Mouse (Mus musculus) liver, adult 2 months (tissue): ENCODE data around the gene Vps11. TPM values are rescaled to one million over a fixed set of nuclear protein-coding genes. Genes with fewer than 3 reads are reported as not detected.
"Not testable (repeated sequence)": the region's sequence is repeated elsewhere in the genome, so short reads cannot be mapped to it uniquely, and the experiment has no call there.

Experiments used
- DNase-seq: peaks from one replicate; pipeline ENCODE4 v3.0.0-alpha.2; 2011; ENCODE audit warnings: low read depth, low spot score; ENCODE audit errors: extremely low read depth
- H3K27ac ChIP-seq: fragments of 200-500 bp; replicated peaks from 2 replicates; pipeline ENCODE4 v1.5.1; 2012; ENCODE audit warnings: low read depth, mild to moderate bottlenecking, control low read depth, inconsistent platforms, low read length; ENCODE audit not compliant: insufficient read depth
- H3K27me3 ChIP-seq: fragments of 200-500 bp; 2 replicates; pipeline ENCODE4 v1.6.1; 2012; ENCODE audit warnings: mild to moderate bottlenecking, moderate library complexity, low read length, inconsistent platforms; ENCODE audit not compliant: control insufficient read depth, insufficient read depth
- H3K36me3 ChIP-seq: fragments of 200-500 bp; 2 replicates; pipeline ENCODE4 v1.6.1; 2012; ENCODE audit warnings: low read length, inconsistent platforms; ENCODE audit not compliant: control insufficient read depth, insufficient read depth
- H3K4me1 ChIP-seq: fragments of 200-500 bp; 2 replicates; pipeline ENCODE4 v1.6.1; 2011; ENCODE audit warnings: low read length; ENCODE audit not compliant: control insufficient read depth, insufficient read depth
- H3K4me3 ChIP-seq: fragments of 200-500 bp; 2 replicates; pipeline ENCODE4 v1.5.1; 2011; ENCODE audit warnings: low read depth, mild to moderate bottlenecking, control low read depth, low read length, moderate library complexity; ENCODE audit not compliant: insufficient read depth
- H3K79me2 ChIP-seq: fragments of 200-500 bp; 2 replicates; pipeline ENCODE4 v1.6.1; 2012; ENCODE audit warnings: inconsistent platforms, mild to moderate bottlenecking, low read length, moderate library complexity; ENCODE audit not compliant: control insufficient read depth, insufficient read depth
- H3K9ac ChIP-seq: fragments of 200-500 bp; 2 replicates; pipeline ENCODE4 v1.6.1; 2012; ENCODE audit warnings: low read depth, mild to moderate bottlenecking, control low read depth, inconsistent platforms, low read length
- CTCF ChIP-seq: fragments of 200-500 bp; IDR thresholded peaks from 2 replicates; pipeline ENCODE4 v1.5.1; 2011; ENCODE audit warnings: low read depth, low read length, control low read depth
- POLR2A ChIP-seq: fragments of 200-500 bp; IDR thresholded peaks from 2 replicates; pipeline ENCODE4 v1.6.1; 2011; ENCODE audit warnings: low read length, control low read depth; ENCODE audit not compliant: insufficient read depth; ENCODE audit errors: extremely low read depth
- WGBS: fragments of 180-500 bp; shearing (Covaris S2); methylation state at CpG from one replicate; pipeline ENCODE4 v1.1.7; 2018; 5-methylcytosine and 5-hydroxymethylcytosine counted together
- polyA plus RNA-seq: library from polyadenylated mRNA; depleted of rRNA; stranded (reverse); fragments of >200 nt; gene quantifications from 2 replicates; pipeline ENCODE4 v1.2.3, GENCODE M21; 2012; rRNA removed
- total RNA-seq: library from RNA; depleted of rRNA; stranded (reverse); fragments of >200 nt; gene quantifications from 2 replicates; pipeline ENCODE4 v1.2.3, GENCODE M21; 2014; rRNA removed

Gene Vps11
- total and polyA plus RNA-seq, 2 experiments, result 14.5 to 17.0 TPM

DNA sequence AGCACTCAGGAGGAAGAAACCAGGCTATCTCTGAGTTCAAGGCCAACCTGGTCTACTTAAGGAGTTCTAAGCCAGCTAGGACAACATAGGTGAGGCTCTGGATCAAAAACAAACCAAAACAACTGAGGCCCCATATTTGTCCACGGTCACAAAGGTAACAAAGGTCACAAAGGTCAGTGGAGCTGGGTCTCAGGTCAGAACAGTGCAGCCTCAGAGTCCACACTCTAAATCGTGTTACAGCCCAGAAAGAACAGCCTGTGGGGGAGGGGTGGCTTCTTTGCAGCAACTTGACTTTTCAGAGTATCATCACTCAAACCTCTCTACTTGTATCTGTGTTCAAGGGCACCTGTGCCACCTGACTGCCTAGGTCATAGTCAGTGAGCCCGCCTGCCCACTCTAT is 51.7 kb downstream of the Vps11 start:
- Histone ChIP-seq H3K4me1 (peaks cover 9% of the 10 kb centered on the region), H3K4me3 (no peak overlapping the region), H3K27ac (peak overlapping the region; percentile 56), H3K27me3 (no peaks in the 10 kb centered on the region), H3K79me2 (peaks cover 5% of the 10 kb centered on the region; the same call in 1 of the 2 replicates), H3K9ac (no peak overlapping the region), H3K36me3 (peaks cover 28% of the 10 kb centered on the region; the same call in 1 of the 2 replicates)
- 24% methylated on average over 3 of the region's 3 CpGs for WGBS
- DNase-seq, result peak; percentile 82
- no peak for TF ChIP-seq CTCF
- no peak for TF ChIP-seq POLR2A

DNA sequence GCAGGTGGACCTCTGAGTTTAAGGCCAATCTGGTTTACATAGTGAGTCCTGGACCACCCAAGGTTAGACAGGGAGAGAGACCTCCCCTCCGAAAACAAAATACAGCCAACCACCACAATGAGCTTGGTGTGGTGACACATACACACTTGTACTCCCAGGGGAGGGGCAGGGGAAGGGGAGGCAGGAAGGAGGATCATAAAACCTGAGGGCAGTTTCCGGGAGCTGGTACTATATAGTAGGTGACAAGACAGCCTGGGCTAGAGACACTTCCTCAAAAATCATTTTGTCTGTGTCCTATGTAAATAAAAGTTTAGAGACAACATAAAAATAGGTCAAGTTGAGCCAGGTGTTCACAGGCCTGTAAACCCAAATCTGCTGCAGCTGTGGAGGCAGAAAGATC is 54.2 kb downstream of the Vps11 start:
- TF ChIP-seq POLR2A, result no peak
- no peak for TF ChIP-seq CTCF
- H3K4me1 ChIP-seq, result peaks cover 12% of the 10 kb centered on the region
- H3K9ac ChIP-seq, result no peak overlapping the region
- peaks cover 10% of the 10 kb centered on the region; the same call in 1 of the 2 replicates for H3K36me3 ChIP-seq
- peaks cover 7% of the 10 kb centered on the region; the same call in 1 of the 2 replicates for H3K79me2 ChIP-seq
- DNase-seq, result no peak
- no peaks in the 10 kb centered on the region for H3K27me3 ChIP-seq
- no peak overlapping the region for H3K27ac ChIP-seq
- H3K4me3 ChIP-seq, result no peak overlapping the region
- 95% methylated on average over 2 of the region's 2 CpGs for WGBS

DNA sequence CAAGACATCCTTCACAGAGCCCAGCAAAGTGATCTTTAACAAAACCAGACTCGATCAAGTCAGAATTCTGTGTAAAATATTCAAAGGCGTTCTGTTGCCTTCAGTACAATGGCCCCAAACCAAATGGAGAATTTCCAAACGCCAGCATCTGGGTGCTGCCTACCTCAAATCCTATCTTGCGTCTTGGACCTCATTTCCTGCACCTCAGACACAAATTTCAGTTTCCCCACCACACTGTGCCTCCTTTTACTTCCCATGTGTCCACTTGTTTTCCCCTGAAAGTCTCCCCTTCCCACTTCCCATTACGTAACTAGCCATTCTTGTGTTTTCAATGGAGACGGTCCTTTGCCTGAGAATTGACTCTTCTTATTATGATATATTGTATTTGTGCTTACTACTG is 54.9 kb downstream of the Vps11 start:
- H3K36me3 ChIP-seq, result peaks cover 9% of the 10 kb centered on the region; the same call in 1 of the 2 replicates
- H3K79me2 ChIP-seq, result peaks cover 7% of the 10 kb centered on the region; the same call in 1 of the 2 replicates
- no peaks in the 10 kb centered on the region for H3K27me3 ChIP-seq
- H3K4me1 ChIP-seq, result peaks cover 12% of the 10 kb centered on the region
- no peak overlapping the region for H3K27ac ChIP-seq
- no peak overlapping the region for H3K4me3 ChIP-seq
- H3K9ac ChIP-seq, result no peak overlapping the region
- no peak for DNase-seq
- TF ChIP-seq POLR2A, result no peak
- no peak for TF ChIP-seq CTCF
- WGBS, result 89% methylated on average over 6 of the region's 6 CpGs

DNA sequence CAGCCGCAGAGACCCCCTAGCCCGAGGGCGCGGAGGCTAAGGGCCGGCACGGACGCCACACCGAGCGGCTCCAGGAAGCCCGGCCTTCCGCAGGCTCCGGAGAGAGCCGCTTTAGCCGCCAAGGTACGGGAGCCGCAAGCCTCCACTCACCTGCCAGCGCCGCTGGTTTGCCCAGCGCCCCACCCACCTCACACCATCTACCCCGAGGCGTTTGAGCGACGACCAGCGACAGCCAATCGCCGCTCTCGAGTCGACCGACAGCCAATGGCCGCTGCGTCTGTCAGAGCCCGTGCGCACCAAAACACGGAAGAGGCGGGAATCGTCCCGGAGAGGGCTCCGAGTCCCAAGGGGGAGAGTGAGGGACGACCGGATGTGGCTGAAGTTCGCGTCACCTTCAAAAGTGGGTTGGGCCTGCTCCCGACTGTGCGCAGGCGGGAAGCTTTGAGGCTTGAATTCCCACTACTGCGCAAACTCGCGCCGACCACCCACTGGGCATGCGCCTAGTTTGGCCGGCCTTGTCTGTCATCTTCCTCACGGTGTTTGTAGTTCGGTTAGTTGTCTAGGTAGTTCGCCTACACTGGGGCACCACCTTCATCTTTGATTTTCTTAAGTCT is 55.9 kb downstream of the Vps11 start, which contains the start of gene Hinfp:
Hinfp (minus strand) TSS at position 206 of the 614 bp plus-strand sequence.
- WGBS, result under 1% methylated on average over 51 of the region's 54 CpGs
- TF ChIP-seq CTCF (no peak), POLR2A (peak; percentile 92)
- Histone ChIP-seq H3K4me1 (peaks cover 11% of the 10 kb centered on the region), H3K27ac (peak within 1 kb of the TSS; percentile 75), H3K4me3 (peak within 1 kb of the TSS; percentile 98), H3K9ac (peak within 1 kb of the TSS; percentile 89), H3K27me3 (no peaks in the 10 kb centered on the region), H3K36me3 (peaks cover 11% of the 10 kb centered on the region), H3K79me2 (peaks cover 7% of the 10 kb centered on the region; the same call in 1 of the 2 replicates)
- peak; percentile 95 for DNase-seq

DNA sequence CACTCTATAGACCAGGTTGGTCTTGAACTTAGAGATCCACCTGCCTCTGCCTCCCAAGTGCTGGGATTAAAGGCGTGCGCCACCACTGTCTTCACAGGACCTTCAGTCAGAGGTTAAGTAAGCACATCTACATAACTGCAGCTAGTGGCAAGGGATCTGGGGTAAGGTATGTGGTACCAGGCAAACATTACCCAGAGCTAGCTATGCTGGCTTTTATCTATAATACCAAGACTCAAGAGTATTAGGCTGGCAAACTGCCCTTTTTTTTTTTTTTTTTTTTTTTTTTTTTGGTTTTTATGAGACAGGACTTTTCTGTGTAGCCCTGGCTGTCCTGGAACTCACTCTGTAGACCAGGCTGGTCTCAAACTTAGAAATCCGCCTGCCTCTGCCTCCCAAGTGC is 61.5 kb downstream of the Vps11 start:
- not testable (repeated sequence) for H3K4me1 ChIP-seq, H3K4me3 ChIP-seq, H3K27ac ChIP-seq, H3K79me2 ChIP-seq, DNase-seq, H3K9ac ChIP-seq, H3K27me3 ChIP-seq
- 95% methylated on average over 3 of the region's 3 CpGs for WGBS
- peaks cover 49% of the 10 kb centered on the region for H3K36me3 ChIP-seq

Other genes starting within 250 kb of the Vps11 start
- 0.09 TPM in 1 of 2 replicates, not detected in the other for gene Gm49380, start 248.2 kb downstream of the Vps11 start, total RNA-seq
- gene Gm49380, start 248.2 kb downstream of the Vps11 start, polyA plus RNA-seq, result not detected in 2 replicates
- 3.1 and 5.0 TPM in 2 replicates for gene Rnf26, start 248.2 kb downstream of the Vps11 start, total RNA-seq
- gene Rnf26, start 248.2 kb downstream of the Vps11 start, polyA plus RNA-seq, result 16.7 and 19.0 TPM in 2 replicates
- 3.6 and 6.7 TPM in 2 replicates for gene Mcam, start 227.2 kb downstream of the Vps11 start, total RNA-seq
- 4.2 and 4.5 TPM in 2 replicates for gene Mcam, start 227.2 kb downstream of the Vps11 start, polyA plus RNA-seq
- 2.8 and 4.3 TPM in 2 replicates for gene Cbl, start 127.6 kb downstream of the Vps11 start, total RNA-seq
- gene Cbl, start 127.6 kb downstream of the Vps11 start, polyA plus RNA-seq, result 1.8 and 2.4 TPM in 2 replicates
- not detected in 2 replicates for gene Ccdc153, start 121.0 kb downstream of the Vps11 start, total RNA-seq
- gene Ccdc153, start 121.0 kb downstream of the Vps11 start, polyA plus RNA-seq, result not detected in 2 replicates
- not detected in 2 replicates for gene Pdzd3, start 110.2 kb downstream of the Vps11 start, total RNA-seq
- gene Pdzd3, start 110.2 kb downstream of the Vps11 start, polyA plus RNA-seq, result not detected in 2 replicates
- 3.5 and 5.6 TPM in 2 replicates for gene Nlrx1, start 93.1 kb downstream of the Vps11 start, total RNA-seq
- 8.6 and 10.0 TPM in 2 replicates for gene Nlrx1, start 93.1 kb downstream of the Vps11 start, polyA plus RNA-seq
- gene Abcg4, start 73.1 kb downstream of the Vps11 start, total RNA-seq, result not detected in 2 replicates
- gene Abcg4, start 73.1 kb downstream of the Vps11 start, polyA plus RNA-seq, result 0.11 TPM in 1 of 2 replicates, not detected in the other
- gene Hinfp, start 56.0 kb downstream of the Vps11 start, total RNA-seq, result 7.4 and 7.6 TPM in 2 replicates
- gene Hinfp, start 56.0 kb downstream of the Vps11 start, polyA plus RNA-seq, result 10.6 and 16.9 TPM in 2 replicates
- 5.2 and 7.9 TPM in 2 replicates for gene C2cd2l, start 41.4 kb downstream of the Vps11 start, total RNA-seq
- gene C2cd2l, start 41.4 kb downstream of the Vps11 start, polyA plus RNA-seq, result 60.1 and 60.9 TPM in 2 replicates
- 8.7 and 13.1 TPM in 2 replicates for gene Dpagt1, start 35.7 kb downstream of the Vps11 start, total RNA-seq
- 57.4 and 71.7 TPM in 2 replicates for gene Dpagt1, start 35.7 kb downstream of the Vps11 start, polyA plus RNA-seq
- 5.6 and 11.2 TPM in 2 replicates for gene H2afx, start 27.0 kb downstream of the Vps11 start, total RNA-seq
- gene H2afx, start 27.0 kb downstream of the Vps11 start, polyA plus RNA-seq, result 22.5 and 23.6 TPM in 2 replicates
- 61.3 and 67.7 TPM in 2 replicates for gene Hmbs, start 17.4 kb downstream of the Vps11 start, total RNA-seq
- 58.8 and 61.4 TPM in 2 replicates for gene Hmbs, start 17.4 kb downstream of the Vps11 start, polyA plus RNA-seq
- gene Hyou1, start 17.8 kb upstream of the Vps11 start, total RNA-seq, result 87.8 and 131 TPM in 2 replicates
- 75.0 and 111 TPM in 2 replicates for gene Hyou1, start 17.8 kb upstream of the Vps11 start, polyA plus RNA-seq
- 250 and 307 TPM in 2 replicates for gene Slc37a4, start 35.2 kb upstream of the Vps11 start, total RNA-seq
- 153 and 185 TPM in 2 replicates for gene Slc37a4, start 35.2 kb upstream of the Vps11 start, polyA plus RNA-seq
- 455 and 516 TPM in 2 replicates for gene Rps25, start 45.5 kb upstream of the Vps11 start, total RNA-seq
- gene Rps25, start 45.5 kb upstream of the Vps11 start, polyA plus RNA-seq, result 82.7 and 98.8 TPM in 2 replicates
- gene Trappc4, start 45.9 kb upstream of the Vps11 start, total RNA-seq, result 31.0 and 35.0 TPM in 2 replicates
- 28.0 and 30.7 TPM in 2 replicates for gene Trappc4, start 45.9 kb upstream of the Vps11 start, polyA plus RNA-seq
- 8.8 and 10.2 TPM in 2 replicates for gene Ccdc84, start 56.9 kb upstream of the Vps11 start, total RNA-seq
- 14.7 and 22.0 TPM in 2 replicates for gene Ccdc84, start 56.9 kb upstream of the Vps11 start, polyA plus RNA-seq
- not detected in 2 replicates for gene Foxr1, start 79.5 kb upstream of the Vps11 start, total RNA-seq
- gene Foxr1, start 79.5 kb upstream of the Vps11 start, polyA plus RNA-seq, result not detected in 2 replicates
- not detected in 2 replicates for gene Upk2, start 93.3 kb upstream of the Vps11 start, total RNA-seq
- not detected in 2 replicates for gene Upk2, start 93.3 kb upstream of the Vps11 start, polyA plus RNA-seq
- gene Bcl9l, start 121.2 kb upstream of the Vps11 start, total RNA-seq, result 5.4 and 5.9 TPM in 2 replicates
- gene Bcl9l, start 121.2 kb upstream of the Vps11 start, polyA plus RNA-seq, result 26.0 and 27.9 TPM in 2 replicates
- 0.18 and 0.20 TPM in 2 replicates for gene Cxcr5, start 200.2 kb upstream of the Vps11 start, total RNA-seq
- 0.24 and 1.4 TPM in 2 replicates for gene Cxcr5, start 200.2 kb upstream of the Vps11 start, polyA plus RNA-seq
- gene Ddx6, start 243.2 kb upstream of the Vps11 start, total RNA-seq, result 58.4 and 58.7 TPM in 2 replicates
- 8.4 and 8.8 TPM in 2 replicates for gene Ddx6, start 243.2 kb upstream of the Vps11 start, polyA plus RNA-seq